Mouse (Mus musculus): Measurements from ENCODE around the gene Kifap3.
"Not testable (repeated sequence)": the region's sequence is repeated elsewhere in the genome, so short reads cannot be mapped to it uniquely, and the experiment has no call there.

Kifap3 gene

DNA sequence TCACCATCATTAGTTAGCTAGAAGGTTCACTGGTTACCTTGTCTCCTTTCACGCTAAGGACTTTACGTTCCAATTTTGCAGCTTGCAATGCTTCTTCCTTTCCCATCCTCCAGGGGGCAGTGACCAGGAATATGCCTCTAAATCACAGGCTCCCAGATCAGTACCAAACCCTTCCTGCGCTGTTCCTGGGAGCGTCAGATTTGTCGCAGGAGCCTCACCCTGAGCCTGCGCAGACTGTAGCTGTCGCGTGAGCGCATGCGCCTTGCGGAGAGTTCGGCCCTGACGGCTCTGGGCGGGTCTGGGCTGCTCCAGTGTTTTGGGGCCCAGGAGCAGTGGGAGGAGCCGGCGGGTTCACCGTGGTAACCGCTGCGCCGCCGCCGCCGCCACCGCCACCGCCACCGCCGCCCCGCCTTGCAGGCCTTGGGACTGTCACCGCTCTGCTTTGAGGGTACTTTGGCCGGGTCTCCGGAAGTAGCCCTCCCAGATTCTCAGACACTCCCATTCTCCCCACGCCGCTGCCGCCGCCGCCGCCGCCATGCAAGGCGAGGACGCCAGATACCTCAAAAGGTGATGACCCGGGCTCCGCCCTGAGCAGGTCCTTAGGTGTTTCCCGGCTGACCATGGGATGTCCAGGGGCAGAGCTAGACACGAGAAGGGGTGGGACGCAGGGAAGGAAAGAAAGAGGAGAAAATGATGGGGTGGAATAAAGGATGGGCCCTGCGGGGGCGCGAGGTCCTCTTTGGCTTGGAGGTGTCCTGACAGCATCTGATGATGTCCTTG is at the start of gene Kifap3:
Gene Kifap3, plus strand, starts transcription at position 248 of the 780 bp plus-strand sequence.
- in situ Hi-C loops (cut with MboI, MseI), result no loop called here

DNA sequence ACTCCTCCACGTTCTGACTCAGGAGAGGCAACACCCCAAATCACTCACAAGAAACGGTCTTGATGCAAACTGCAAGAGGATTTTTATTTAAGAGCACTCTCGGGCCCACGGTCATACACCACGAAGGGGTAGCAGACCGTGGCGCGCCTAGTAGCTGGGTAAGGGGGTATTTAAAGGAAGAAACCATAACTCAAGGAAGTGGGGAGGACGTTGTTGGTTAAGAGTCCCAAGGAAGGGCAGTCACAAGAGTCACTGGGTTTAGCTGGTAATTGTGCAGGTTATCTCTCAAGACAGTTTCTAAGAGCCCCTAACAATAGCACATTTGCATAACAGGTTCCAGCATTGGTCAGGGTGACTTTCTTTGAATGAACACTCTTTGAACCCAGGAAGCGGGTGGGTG is 48.2 kb upstream of the Kifap3 start:
- in situ Hi-C loops (cut with MboI, MseI), result not testable (repeated sequence)

DNA sequence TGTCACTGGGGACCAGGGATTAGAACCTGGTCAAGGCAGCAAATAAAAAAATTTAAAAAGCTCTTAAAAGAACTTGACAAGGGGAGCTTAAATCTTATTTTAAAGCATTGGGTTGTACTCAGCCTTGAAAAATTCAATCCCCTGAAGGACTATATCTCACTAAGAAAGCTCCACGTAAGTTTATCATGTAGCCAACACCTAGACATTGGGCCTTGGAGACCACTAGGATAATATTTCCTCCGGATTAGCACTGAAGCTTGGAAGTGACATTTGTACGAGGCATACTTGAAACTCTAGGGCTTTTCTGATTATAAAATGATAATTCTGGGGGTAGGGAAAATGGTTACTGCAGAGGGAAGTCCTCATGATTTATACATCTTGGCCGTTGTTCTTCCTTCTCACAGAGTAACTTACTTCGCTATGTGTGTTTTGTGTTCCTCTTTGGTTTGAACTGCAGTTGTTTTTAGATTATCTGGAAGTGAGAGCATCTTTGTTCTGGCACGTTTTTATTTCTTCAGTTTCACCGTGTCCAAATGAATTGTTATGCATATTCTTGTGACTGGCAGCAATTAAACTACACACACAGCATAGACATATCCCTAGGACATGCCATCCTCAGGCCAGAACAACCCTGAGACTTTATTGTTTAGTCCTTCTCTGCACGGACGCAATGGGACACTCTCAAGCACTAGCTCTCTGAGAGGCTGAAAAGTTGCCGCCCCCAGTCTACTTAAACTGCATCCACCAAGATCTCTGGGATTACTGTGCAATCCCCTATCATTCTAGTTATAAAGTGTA is 42.7 kb upstream of the Kifap3 start:
- in situ Hi-C loops (cut with MboI, MseI), result no loop called here

DNA sequence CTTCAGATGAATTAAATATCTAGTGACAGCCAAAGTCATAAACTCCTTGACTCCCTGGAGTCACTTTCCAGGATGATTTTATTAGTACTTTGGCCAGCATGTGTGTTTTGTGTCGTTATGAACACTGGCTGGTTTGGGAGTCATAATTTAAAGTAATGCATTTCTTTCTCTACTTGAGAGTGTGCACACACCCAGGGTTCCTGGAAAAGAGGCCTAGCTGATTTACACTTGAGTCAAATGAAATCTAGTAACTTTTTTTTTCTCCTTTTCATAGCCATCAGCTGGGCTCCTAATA is 42.2 kb upstream of the Kifap3 start:
- in situ Hi-C loops (cut with MboI, MseI), result no loop called here

- in situ Hi-C loops (cut with MboI, MseI), result no loop called here
These were observed 27.9 kb upstream of the Kifap3 start for GRCm38 (mm10) chr1:163751360-163751992.

GRCm38 (mm10) chr1:163757462-163758207 is 21.7 kb upstream of the Kifap3 start:
- in situ Hi-C loops (cut with MboI, MseI), result no loop called here

DNA sequence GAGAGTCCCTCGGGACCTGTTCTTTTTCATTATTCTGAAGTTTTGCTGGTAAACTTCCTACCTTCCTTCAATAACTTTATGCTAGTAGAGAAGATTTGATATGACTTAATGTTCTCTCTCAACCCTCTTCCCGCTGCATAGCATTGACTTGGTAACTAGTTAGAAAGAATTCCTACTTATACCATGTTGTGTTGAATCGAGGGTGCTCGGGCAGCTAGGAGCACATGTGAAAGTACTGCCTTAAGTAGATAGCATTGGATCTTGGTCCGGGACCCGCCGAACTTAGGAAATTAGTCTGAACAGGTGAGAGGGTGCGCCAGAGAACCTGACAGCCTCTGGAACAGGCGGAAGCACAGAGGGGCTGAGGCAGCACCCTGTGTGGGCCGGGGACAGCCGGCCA is 4.2 kb downstream of the Kifap3 start:
- in situ Hi-C loops (cut with MboI, MseI), result not testable (repeated sequence)

DNA sequence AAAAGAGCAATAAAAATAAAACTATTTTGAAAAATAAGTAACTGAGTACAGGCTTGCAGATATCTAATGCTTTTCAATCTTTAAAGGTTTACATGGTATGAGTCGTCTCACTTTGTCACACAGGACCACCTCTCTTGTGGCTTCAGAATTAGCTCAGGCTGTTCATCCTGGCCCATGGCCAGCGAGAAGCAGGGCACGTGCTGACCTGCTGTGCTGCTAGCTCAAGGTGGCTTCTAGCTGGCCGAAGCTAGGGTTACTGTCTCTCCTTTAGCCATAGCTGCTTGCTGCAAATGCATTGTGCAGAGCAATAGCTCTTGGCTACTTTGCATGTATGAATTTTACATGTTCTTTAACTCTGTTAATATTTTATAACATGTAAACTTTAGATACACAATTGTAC is 42.0 kb downstream of the Kifap3 start:
- in situ Hi-C loops (cut with MboI, MseI), result no loop called here

GRCm38 (mm10) chr1:163829482-163829881 is 50.1 kb downstream of the Kifap3 start:
- in situ Hi-C loops (cut with MboI, MseI), result no loop called here

GRCm38 (mm10) chr1:163834066-163834465 is 54.7 kb downstream of the Kifap3 start:
- in situ Hi-C loops (cut with MboI, MseI), result no loop called here

GRCm38 (mm10) chr1:163835062-163835461 is 55.7 kb downstream of the Kifap3 start:
- in situ Hi-C loops (cut with MboI, MseI), result no loop called here

GRCm38 (mm10) chr1:163838482-163838881 is 59.1 kb downstream of the Kifap3 start:
- in situ Hi-C loops (cut with MboI, MseI), result not testable (repeated sequence)

- in situ Hi-C loops (cut with MboI, MseI), result no loop called here
These were observed 61.2 kb downstream of the Kifap3 start for GRCm38 (mm10) chr1:163840555-163840954.

GRCm38 (mm10) chr1:163842238-163842637 is 62.9 kb downstream of the Kifap3 start:
- in situ Hi-C loops (cut with MboI, MseI), result no loop called here

DNA sequence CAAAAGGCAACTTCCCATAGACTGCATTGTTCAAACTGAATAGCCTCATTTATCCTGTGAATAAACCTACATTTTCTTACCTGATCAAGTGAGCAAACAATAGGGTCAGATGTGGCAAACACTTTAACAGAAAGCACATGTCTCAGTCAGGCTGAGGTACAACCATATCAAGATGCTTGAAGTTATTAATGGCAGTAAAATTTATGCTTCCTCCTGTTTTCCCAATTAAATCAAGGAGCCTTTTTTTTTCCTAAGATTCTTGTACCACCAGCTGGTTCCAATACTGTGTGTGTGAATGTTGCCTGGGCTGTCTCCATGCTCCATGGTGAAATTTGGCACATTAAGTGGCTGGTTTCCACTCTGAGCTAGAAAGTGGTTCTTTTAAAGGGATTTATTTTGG is 64.5 kb downstream of the Kifap3 start:
- in situ Hi-C loops (cut with MboI, MseI), result no loop called here

GRCm38 (mm10) chr1:163852884-163853560 is 73.6 kb downstream of the Kifap3 start:
- in situ Hi-C loops (cut with MboI, MseI), result no loop called here

DNA sequence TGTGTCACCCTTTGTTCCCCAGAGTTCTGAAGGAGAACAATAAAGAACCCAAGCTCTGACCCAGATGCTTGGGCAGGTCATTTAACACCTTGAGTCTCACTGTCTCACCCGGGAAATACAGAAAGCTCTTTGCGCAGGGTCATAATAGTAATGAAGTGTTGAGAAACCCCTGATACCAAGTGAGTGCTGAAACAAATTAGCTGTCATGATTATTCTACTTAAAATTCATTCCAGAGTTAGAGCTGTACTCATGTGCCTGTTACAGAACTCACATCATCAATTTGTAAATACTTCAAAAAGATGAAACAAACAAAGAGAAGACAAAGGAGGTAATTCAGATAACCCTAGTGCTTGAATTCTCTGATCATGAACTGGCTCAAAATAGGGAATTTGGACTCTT is 79.0 kb downstream of the Kifap3 start:
- in situ Hi-C loops (cut with MboI, MseI), result no loop called here

- in situ Hi-C loops (cut with MboI, MseI), result no loop called here
These were observed 82.2 kb downstream of the Kifap3 start for GRCm38 (mm10) chr1:163861538-163861937.

GRCm38 (mm10) chr1:163873158-163873557 is 93.8 kb downstream of the Kifap3 start:
- in situ Hi-C loops (cut with MboI, MseI), result no loop called here

DNA sequence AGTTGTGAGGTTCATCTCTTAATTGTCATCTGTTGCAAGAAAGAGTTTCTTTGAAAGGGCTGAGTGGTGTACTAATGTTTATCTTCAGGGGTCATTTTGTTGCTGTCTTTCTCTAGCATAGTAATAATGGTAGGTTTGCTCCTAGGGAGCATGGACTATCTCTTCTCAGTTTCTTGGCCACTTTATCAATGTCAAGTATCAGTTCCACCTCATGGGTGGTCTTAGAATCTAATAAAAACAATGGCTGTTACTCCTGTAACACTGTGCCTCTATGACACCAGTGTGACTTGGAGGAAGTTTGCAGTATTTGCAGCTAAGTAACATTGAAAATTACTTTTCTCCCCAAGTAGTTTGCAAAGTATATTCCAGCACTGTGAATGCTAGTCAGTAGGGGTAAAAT is 110.2 kb downstream of the Kifap3 start:
- in situ Hi-C loops (cut with MboI, MseI), result no loop called here

GRCm38 (mm10) chr1:163893294-163893693 is 113.9 kb downstream of the Kifap3 start:
- in situ Hi-C loops (cut with MboI, MseI), result no loop called here
